Mouse (Mus musculus): ENCODE measurements at regions not wholly inside any gene's neighbourhood (a gene's known extent, or its start where the extent isn't known, plus 50 kb on each side); places are given as distances from the start of the nearest gene placed in this dataset.

- H3K9me3 ChIP-seq (ENCODE audit: low read length): no peaks in the 10 kb centered on the region
- ATAC-seq (peak; percentile 99), DNase-seq (peak; percentile 78)
- TF ChIP-seq CTCF (IDR thresholded peaks at IDR 0.05; ENCODE audit: low read depth) (no peak), EP300 (IDR thresholded peaks at IDR 0.05; ENCODE audit: low read depth) (peak; percentile 99)
- no peak overlapping the region for H3K9ac ChIP-seq (replicated peaks)
- 0 out of 2 replicates have a peak overlapping the region, but pooled peaks have one; percentile 23 for H3K27ac ChIP-seq (ENCODE audit: low read depth)
- no peaks in the 10 kb centered on the region for H3K36me3 ChIP-seq (replicated peaks; ENCODE audit: insufficient read depth, low read length)
- H3K4me1 ChIP-seq (ENCODE audit: insufficient read depth): no peaks in the 10 kb centered on the region
- 53% methylated on average over 1 of the region's 1 CpGs for WGBS (ENCODE audit: insufficient replicate concordance)
- H3K4me3 ChIP-seq (ENCODE audit: low read depth, low read length): no peak overlapping the region
- H3K4me2 ChIP-seq (ENCODE audit: low read depth, low read length): no peak overlapping the region
- no peaks in the 10 kb centered on the region for H3K27me3 ChIP-seq (ENCODE audit: insufficient read depth, low read length)
Observed at GRCm38 (mm10) chr9:112996204-112996603, 711.9 kb downstream of the Pdcd6ip start.

GRCm38 (mm10) chr9:112994774-112995173 lies 713.3 kb downstream of the Pdcd6ip start:
- no peak overlapping the region for H3K4me2 ChIP-seq (ENCODE audit: low read depth, low read length)
- no peak overlapping the region for H3K27ac ChIP-seq (ENCODE audit: low read depth)
- no peaks in the 10 kb centered on the region for H3K9me3 ChIP-seq (ENCODE audit: low read length)
- 77% methylated on average over 4 of the region's 4 CpGs for WGBS (ENCODE audit: insufficient replicate concordance)
- H3K36me3 ChIP-seq (replicated peaks; ENCODE audit: insufficient read depth, low read length): no peaks in the 10 kb centered on the region
- DNase-seq: no peak
- no peaks in the 10 kb centered on the region for H3K27me3 ChIP-seq (ENCODE audit: insufficient read depth, low read length)
- no peak for TF ChIP-seq CTCF (IDR thresholded peaks at IDR 0.05; ENCODE audit: low read depth)
- H3K4me1 ChIP-seq (ENCODE audit: insufficient read depth): no peaks in the 10 kb centered on the region
- ATAC-seq: no peak
- H3K9ac ChIP-seq (replicated peaks): no peak overlapping the region
- no peak overlapping the region for H3K4me3 ChIP-seq (ENCODE audit: low read depth, low read length)

- 62% methylated on average over 2 of the region's 2 CpGs for WGBS (ENCODE audit: insufficient replicate concordance)
- Histone ChIP-seq H3K36me3 (replicated peaks; ENCODE audit: insufficient read depth, low read length) (no peaks in the 10 kb centered on the region), H3K27ac (ENCODE audit: low read depth) (no peak overlapping the region), H3K9ac (replicated peaks) (no peak overlapping the region), H3K4me3 (ENCODE audit: low read depth, low read length) (no peak overlapping the region), H3K4me2 (ENCODE audit: low read depth, low read length) (no peak overlapping the region), H3K9me3 (ENCODE audit: low read length) (no peaks in the 10 kb centered on the region), H3K4me1 (ENCODE audit: insufficient read depth) (no peaks in the 10 kb centered on the region), H3K27me3 (ENCODE audit: insufficient read depth, low read length) (no peaks in the 10 kb centered on the region)
- DNase-seq (no peak), ATAC-seq (no peak)
- TF ChIP-seq CTCF (IDR thresholded peaks at IDR 0.05; ENCODE audit: low read depth) (no peak), EP300 (IDR thresholded peaks at IDR 0.05; ENCODE audit: low read depth) (no peak)
Observed at GRCm38 (mm10) chr9:112993627-112994026, 714.4 kb downstream of the Pdcd6ip start.

- Histone ChIP-seq H3K4me1 (ENCODE audit: insufficient read depth) (no peaks in the 10 kb centered on the region), H3K4me2 (ENCODE audit: low read depth, low read length) (no peak overlapping the region), H3K4me3 (ENCODE audit: low read depth, low read length) (no peak overlapping the region), H3K36me3 (replicated peaks; ENCODE audit: insufficient read depth, low read length) (no peaks in the 10 kb centered on the region), H3K27ac (ENCODE audit: low read depth) (no peak overlapping the region), H3K27me3 (ENCODE audit: insufficient read depth, low read length) (no peaks in the 10 kb centered on the region), H3K9ac (replicated peaks) (no peak overlapping the region), H3K9me3 (ENCODE audit: low read length) (no peaks in the 10 kb centered on the region)
- DNase-seq: no peak
- 43% methylated on average over 3 of the region's 3 CpGs for WGBS (ENCODE audit: insufficient replicate concordance)
- TF ChIP-seq CTCF (IDR thresholded peaks at IDR 0.05; ENCODE audit: low read depth): no peak
- no peak for TF ChIP-seq EP300 (IDR thresholded peaks at IDR 0.05; ENCODE audit: low read depth)
- no peak for ATAC-seq
Observed at GRCm38 (mm10) chr9:112992937-112993336, 715.1 kb downstream of the Pdcd6ip start.

- Histone ChIP-seq H3K4me3 (ENCODE audit: low read depth, low read length) (no peak overlapping the region), H3K9me3 (ENCODE audit: low read length) (peaks cover 4% of the 10 kb centered on the region; the same call in 1 of the 2 replicates), H3K4me1 (ENCODE audit: insufficient read depth) (no peaks in the 10 kb centered on the region), H3K27ac (ENCODE audit: low read depth) (no peak overlapping the region), H3K4me2 (ENCODE audit: low read depth, low read length) (no peak overlapping the region), H3K9ac (replicated peaks) (no peak overlapping the region), H3K36me3 (replicated peaks; ENCODE audit: insufficient read depth, low read length) (no peaks in the 10 kb centered on the region), H3K27me3 (ENCODE audit: insufficient read depth, low read length) (no peaks in the 10 kb centered on the region)
- TF ChIP-seq CTCF (IDR thresholded peaks at IDR 0.05; ENCODE audit: low read depth) (no peak), EP300 (IDR thresholded peaks at IDR 0.05; ENCODE audit: low read depth) (no peak)
- DNase-seq (no peak), ATAC-seq (no peak)
- 79% methylated on average over 6 of the region's 6 CpGs for WGBS (ENCODE audit: insufficient replicate concordance)
Observed at GRCm38 (mm10) chr9:112983353-112983752, 724.7 kb downstream of the Pdcd6ip start.

- Histone ChIP-seq H3K4me1 (ENCODE audit: insufficient read depth) (no peaks in the 10 kb centered on the region), H3K4me2 (ENCODE audit: low read depth, low read length) (no peak overlapping the region), H3K9me3 (ENCODE audit: low read length) (no peaks in the 10 kb centered on the region), H3K27ac (ENCODE audit: low read depth) (no peak overlapping the region), H3K9ac (replicated peaks) (no peak overlapping the region), H3K27me3 (ENCODE audit: insufficient read depth, low read length) (no peaks in the 10 kb centered on the region), H3K36me3 (replicated peaks; ENCODE audit: insufficient read depth, low read length) (no peaks in the 10 kb centered on the region), H3K4me3 (ENCODE audit: low read depth, low read length) (no peak overlapping the region)
- DNase-seq (no peak), ATAC-seq (no peak)
- WGBS (ENCODE audit: insufficient replicate concordance): 52% methylated on average over 1 of the region's 1 CpGs
- TF ChIP-seq EP300 (IDR thresholded peaks at IDR 0.05; ENCODE audit: low read depth): no peak
- no peak for TF ChIP-seq CTCF (IDR thresholded peaks at IDR 0.05; ENCODE audit: low read depth)
Observed at GRCm38 (mm10) chr9:112951567-112951966, 715.8 kb upstream of the Arpp21 start.

GRCm38 (mm10) chr9:112950056-112950455 lies 714.3 kb upstream of the Arpp21 start:
- Histone ChIP-seq H3K9me3 (ENCODE audit: low read length) (no peaks in the 10 kb centered on the region), H3K9ac (replicated peaks) (no peak overlapping the region), H3K36me3 (replicated peaks; ENCODE audit: insufficient read depth, low read length) (no peaks in the 10 kb centered on the region), H3K27me3 (ENCODE audit: insufficient read depth, low read length) (no peaks in the 10 kb centered on the region), H3K27ac (ENCODE audit: low read depth) (no peak overlapping the region), H3K4me1 (ENCODE audit: insufficient read depth) (no peaks in the 10 kb centered on the region), H3K4me3 (ENCODE audit: low read depth, low read length) (no peak overlapping the region), H3K4me2 (ENCODE audit: low read depth, low read length) (no peak overlapping the region)
- WGBS (ENCODE audit: insufficient replicate concordance): 64% methylated on average over 2 of the region's 2 CpGs
- ATAC-seq (no peak), DNase-seq (no peak)
- TF ChIP-seq EP300 (IDR thresholded peaks at IDR 0.05; ENCODE audit: low read depth) (no peak), CTCF (IDR thresholded peaks at IDR 0.05; ENCODE audit: low read depth) (no peak)

Data from liver, postnatal 0 days (tissue).